Mouse (Mus musculus) Muller cell, postnatal 12 days (primary cell): ENCODE results near the gene Cpn2.

Source experiments
- DNase-seq: peaks from one replicate; pipeline ENCODE4 v3.0.0-alpha.2; 2015; ENCODE audit errors: inconsistent ontology term

Cpn2 gene

DNA sequence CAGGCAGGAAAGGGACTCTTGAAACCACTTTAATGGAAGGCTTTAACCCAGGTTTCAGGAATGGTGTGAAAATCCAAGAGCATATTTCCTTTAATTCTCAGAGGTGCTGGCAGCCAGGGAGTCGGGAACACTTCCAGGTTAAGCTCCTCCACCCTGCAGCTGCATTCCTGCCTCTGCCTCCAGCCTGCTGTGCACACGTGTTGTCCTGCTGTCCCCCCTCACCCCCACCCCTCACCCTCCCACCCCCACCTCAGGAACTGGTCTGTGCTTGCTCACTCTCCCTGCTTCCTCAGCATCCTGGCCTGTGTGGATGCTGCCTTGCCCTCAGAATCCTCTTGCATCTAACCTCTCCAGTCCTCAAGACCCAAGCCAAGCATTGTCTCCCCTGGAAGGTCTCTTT is 25.7 kb downstream of the Cpn2 start:
- no peak for DNase-seq

DNA sequence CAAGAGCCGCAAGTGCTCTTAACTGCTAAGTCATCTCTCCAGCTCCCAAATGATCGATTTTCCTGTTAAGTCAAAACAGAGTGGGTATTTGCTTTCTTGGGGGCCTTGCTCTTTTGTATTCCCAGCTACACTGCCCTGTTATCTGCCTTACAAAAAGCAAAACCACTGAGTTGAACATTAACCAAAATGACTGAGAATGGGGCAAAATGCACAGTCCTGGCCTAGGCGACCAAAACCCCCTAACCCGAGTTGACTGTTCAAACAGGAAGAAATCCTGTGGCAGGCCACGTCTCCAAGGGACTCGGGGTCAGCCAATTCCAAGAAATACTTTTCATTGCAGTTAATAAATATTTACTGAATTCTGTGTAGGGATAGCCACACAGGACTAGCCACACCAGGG is 28.5 kb downstream of the Cpn2 start:
- no peak for DNase-seq

- peak; percentile 87 for DNase-seq
Observed at GRCm38 (mm10) chr16:30236091-30236699, 31.1 kb downstream of the Cpn2 start.

DNA sequence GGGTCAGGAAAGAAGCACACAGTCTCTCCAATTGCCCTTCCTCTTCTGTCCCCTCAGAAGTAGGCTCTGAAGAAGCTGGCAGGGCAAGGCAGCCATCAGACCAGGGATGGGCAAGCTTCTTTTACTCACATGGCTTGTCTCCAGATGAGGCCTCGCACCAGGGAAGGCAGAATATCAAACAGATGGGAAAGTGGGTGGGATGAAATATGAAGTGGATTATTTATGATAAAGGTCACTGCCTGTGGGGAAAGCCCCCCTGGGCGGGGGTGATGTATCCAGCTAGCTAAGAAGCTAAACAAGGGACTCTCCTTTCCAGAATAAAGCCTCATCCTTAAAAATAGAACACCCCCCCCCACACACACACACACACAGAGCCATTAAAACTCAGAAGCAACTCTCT is 31.7 kb downstream of the Cpn2 start:
- DNase-seq: peak; percentile 12

GRCm38 (mm10) chr16:30234636-30235546 is 32.4 kb downstream of the Cpn2 start:
- no peak for DNase-seq

DNA sequence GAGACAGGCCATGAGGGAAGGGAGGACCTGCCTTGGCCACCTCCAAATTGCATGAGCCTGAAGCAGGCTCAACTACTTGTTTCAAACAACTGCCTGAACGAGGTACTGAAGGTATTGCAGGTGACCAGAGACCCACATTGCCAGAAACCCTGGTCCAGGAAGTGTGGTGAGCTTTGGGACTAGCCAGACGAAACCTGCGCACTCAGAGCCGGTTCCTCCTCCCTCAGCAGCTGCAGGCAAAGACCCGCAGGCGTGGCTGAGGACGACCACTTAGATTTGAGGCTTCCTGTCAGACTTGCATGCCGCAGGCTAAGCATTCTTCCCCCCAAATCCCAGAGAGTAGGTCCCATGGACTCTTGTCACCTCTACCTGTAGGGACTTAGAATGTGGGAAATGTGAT is 33.2 kb downstream of the Cpn2 start:
- no peak for DNase-seq

GRCm38 (mm10) chr16:30231882-30232604 is 35.3 kb downstream of the Cpn2 start:
- no peak for DNase-seq

GRCm38 (mm10) chr16:30227352-30227751 is 39.9 kb downstream of the Cpn2 start:
- no peak for DNase-seq

DNA sequence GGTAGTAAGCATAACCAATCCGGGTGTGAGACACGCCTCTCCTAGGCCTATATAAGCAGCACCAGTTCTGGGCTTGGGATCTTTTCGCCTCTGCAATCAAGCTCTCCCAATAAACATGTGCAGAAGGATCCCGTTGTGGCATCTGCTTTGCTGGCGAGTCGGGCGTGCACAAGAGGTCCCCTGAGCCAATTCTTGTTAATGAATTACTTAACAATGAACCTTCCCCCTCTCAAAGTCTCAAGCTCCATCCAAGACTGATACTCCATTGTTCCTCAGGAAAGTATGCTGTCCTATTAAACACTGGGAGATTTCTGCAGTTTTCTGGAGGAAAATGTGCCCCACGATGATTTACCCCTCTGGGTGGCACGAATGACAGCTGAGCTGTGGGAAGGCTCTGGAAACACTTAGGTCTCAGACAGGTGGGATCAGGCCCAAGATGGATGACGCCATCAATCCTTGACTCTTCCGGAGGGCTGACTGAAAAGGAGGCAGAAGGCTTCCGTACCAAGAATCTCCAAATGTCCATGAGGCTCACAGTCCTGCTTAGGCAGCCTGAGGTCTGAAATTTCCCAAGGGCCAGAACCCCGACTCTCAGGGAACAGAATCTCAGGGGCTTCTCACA is 46.0 kb downstream of the Cpn2 start:
- no peak for DNase-seq

DNA sequence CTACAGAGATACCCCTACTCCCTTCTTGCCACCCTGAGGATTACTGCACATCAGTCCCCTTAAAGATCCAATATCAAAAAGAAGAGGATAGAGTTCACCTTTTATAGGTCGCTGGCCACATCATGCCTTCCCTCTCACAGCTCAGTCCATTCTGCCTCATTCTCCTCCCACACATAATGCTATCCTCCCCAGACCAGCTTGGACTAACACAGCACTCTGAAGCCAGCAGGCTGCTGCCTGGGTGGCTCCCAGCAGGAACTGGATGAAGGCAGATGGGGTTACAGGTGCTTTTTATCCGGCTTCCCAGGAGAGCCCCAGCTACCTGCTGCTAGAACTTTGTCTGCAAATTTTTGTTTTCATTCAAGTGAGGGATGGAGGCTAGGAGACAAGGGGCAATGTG is 51.5 kb downstream of the Cpn2 start:
- DNase-seq: no peak

GRCm38 (mm10) chr16:30213644-30214043 is 53.7 kb downstream of the Cpn2 start:
- DNase-seq: no peak

GRCm38 (mm10) chr16:30212035-30212434 is 55.3 kb downstream of the Cpn2 start:
- DNase-seq: no peak

DNA sequence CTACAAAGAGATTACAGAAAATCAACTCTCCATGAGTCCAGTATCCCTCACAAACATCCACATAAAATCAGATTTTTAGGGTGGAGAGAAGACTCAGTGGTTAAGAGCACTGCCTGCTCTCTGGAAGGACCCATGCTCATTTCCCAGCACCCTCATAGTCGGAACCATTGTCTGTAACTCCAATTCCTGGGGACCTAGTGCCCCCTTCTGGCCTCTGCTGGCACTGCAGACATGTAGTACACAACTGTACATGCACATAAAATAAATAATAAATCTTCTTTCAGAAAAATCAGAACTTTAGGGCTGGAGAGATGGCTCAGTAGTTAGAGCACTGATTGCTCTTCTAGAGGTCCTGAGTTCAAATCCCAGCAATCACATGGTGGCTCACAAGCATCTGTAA is 58.0 kb downstream of the Cpn2 start:
- no peak for DNase-seq

DNA sequence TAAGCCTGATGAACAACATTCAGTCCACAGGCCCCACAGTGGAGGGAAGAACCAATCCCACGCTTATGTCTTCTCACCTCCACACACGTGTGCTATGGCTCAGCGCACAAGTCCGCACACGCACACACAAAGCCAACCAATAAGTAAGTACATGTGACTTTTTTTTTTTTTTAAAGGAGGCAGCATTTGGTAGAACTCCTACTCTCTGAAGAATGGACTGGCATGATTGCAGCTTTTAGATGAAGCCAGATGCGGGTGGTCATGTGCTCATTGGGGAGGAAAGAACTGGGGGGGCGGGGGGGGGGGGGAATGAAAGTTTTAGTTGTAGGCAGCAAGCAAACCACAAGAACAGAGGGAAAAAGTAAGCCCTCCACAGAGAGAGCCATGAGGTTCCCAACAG is 59.3 kb downstream of the Cpn2 start:
- DNase-seq: no peak

DNA sequence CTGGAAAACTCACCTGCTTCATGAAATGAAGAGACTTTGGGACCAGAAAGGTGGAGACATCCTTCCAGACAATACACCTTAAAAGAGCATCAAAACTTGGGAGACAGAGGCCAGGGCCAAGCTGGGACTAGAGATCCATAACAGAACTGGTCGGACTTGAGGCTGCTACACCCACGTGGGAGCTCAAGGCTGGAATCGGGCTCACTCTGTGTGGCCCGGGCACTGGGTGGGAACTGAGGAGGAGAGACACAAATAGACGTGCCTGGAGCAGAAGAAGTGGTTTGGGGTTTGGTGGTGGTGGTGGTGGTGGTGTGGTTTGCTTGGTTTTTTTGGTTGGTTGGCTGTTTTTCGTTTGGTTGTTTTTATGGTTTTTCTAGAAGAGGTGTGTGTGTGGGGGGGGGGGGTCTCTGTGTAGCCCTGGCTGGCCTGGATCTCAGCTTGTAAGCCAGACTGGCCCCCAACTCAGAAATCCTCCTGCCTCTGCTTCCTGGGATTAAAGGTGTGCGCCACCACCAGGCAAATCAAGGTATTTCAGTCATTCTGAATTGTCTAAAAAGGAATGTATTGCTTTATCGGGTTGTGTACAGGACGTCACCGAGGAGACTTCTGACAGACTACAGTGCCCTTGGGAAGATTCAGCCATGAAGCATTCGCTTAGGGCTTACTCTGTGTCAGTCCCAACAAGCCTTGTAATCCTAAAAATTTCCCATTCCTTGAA is 60.0 kb downstream of the Cpn2 start:
- no peak for DNase-seq
